Mouse (Mus musculus) intestine, postnatal 0 days (tissue): ENCODE results near the gene Slc25a38. TPM values are rescaled to one million over a fixed set of nuclear protein-coding genes. Genes with fewer than 3 reads are reported as not detected.

Source experiments
- ATAC-seq: fragments of 200-750 bp; cut with Nextera tagmentation; 2 replicates; pipeline ENCODE4 v1.8.0; 2017; ENCODE audit warnings: mild to moderate bottlenecking, moderate TSS enrichment, moderate library complexity
- H3K27ac ChIP-seq: fragments of 300-500 bp; sonication (generic); 2 replicates; pipeline ENCODE4 v1.5.1; 2014; ENCODE audit warnings: mild to moderate bottlenecking, low read depth, low read length, moderate library complexity
- H3K27me3 ChIP-seq: fragments of 300-500 bp; sonication (generic); replicated peaks from 2 replicates; pipeline ENCODE4 v1.6.1; 2014; ENCODE audit warnings: low read length, mixed read lengths; ENCODE audit not compliant: control insufficient read depth, insufficient read depth
- H3K36me3 ChIP-seq: fragments of 300-500 bp; sonication (generic); 2 replicates; pipeline ENCODE4 v1.6.1; 2014; ENCODE audit warnings: mild to moderate bottlenecking, moderate library complexity; ENCODE audit not compliant: control insufficient read depth, insufficient read depth
- H3K4me1 ChIP-seq: fragments of 300-500 bp; sonication (generic); replicated peaks from 2 replicates; pipeline ENCODE4 v1.6.1; 2014; ENCODE audit warnings: antibody characterized with exemption, low read length, mixed read lengths; ENCODE audit not compliant: control insufficient read depth, insufficient read depth
- H3K4me2 ChIP-seq: fragments of 300-500 bp; sonication (generic); replicated peaks from 2 replicates; pipeline ENCODE4 v1.6.1; 2014; ENCODE audit warnings: low read depth, mild to moderate bottlenecking, moderate library complexity
- H3K4me3 ChIP-seq: fragments of 300-500 bp; sonication (generic); 2 replicates; pipeline ENCODE4 v1.5.1; 2014; ENCODE audit warnings: low read depth, low read length
- H3K9ac ChIP-seq: fragments of 300-500 bp; sonication (generic); 2 replicates; pipeline ENCODE4 v1.6.1; 2014; ENCODE audit warnings: mild to moderate bottlenecking, low read depth, low read length
- H3K9me3 ChIP-seq: fragments of 300-500 bp; sonication (generic); 2 replicates; pipeline ENCODE4 v1.6.1; 2016; ENCODE audit warnings: mixed run types; ENCODE audit not compliant: control insufficient read depth
- CTCF ChIP-seq: sonication (generic); IDR thresholded peaks from 2 replicates; pipeline ENCODE4 v1.5.1; 2016; ENCODE audit warnings: low read depth, mild to moderate bottlenecking, control low read depth, antibody characterized with exemption, moderate library complexity
- WGBS: fragments of 180-500 bp; shearing (Covaris S2); extraction: QIAGEN DNeasy Blood & Tissue Kit; methylation state at CpG from one replicate; pipeline ENCODE4 v1.1.7; 2014; 5-methylcytosine and 5-hydroxymethylcytosine counted together
- polyA plus RNA-seq: library from polyadenylated mRNA; unstranded; fragments of >200 nt; fragmentation: Nextera tagmentation; extraction: Ambion mirVana; gene quantifications from 2 replicates; pipeline ENCODE4 v1.2.1, GENCODE M21; 2015

Slc25a38 gene
- polyA plus RNA-seq, 1 experiment from 2014 or later = 15.8 TPM

DNA sequence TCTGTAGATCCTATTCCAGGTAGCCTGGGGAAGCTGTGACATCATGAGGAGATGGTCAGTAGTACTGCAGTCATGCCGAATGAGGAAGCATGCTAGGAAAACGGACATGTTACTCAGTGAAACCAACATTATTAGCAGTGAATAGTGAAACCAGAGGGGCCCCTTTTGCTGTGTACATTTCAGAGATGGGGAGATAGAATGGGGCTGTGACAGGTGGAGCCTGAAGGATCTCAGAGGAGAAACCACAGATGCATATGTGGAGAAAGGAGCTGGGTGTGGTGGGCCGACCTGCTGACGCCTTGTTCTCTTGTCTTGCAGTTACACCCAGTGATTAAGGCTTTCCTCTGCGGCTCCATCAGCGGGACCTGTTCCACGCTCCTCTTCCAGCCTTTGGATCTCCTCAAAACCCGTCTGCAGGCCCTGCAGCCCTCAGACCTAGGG, 6.0 kb downstream of the Slc25a38 start:
- ATAC-seq = peak; percentile 32; the same call in 1 of the 2 replicates
- 0 out of 2 replicates have a peak overlapping the region, but pooled peaks have one; percentile 13 for H3K4me2 ChIP-seq
- TF ChIP-seq CTCF = no peak
- 0 out of 2 replicates have a peak, but pooled peaks cover 2% of the 10 kb centered on the region for H3K4me1 ChIP-seq
- H3K27me3 ChIP-seq = no peaks in the 10 kb centered on the region
- H3K9ac ChIP-seq = no peak overlapping the region
- no peaks in the 10 kb centered on the region for H3K9me3 ChIP-seq
- WGBS = 50% methylated on average over 8 of the region's 8 CpGs
- H3K4me3 ChIP-seq = no peak overlapping the region
- no peak overlapping the region for H3K27ac ChIP-seq
- peaks cover 40% of the 10 kb centered on the region for H3K36me3 ChIP-seq

DNA sequence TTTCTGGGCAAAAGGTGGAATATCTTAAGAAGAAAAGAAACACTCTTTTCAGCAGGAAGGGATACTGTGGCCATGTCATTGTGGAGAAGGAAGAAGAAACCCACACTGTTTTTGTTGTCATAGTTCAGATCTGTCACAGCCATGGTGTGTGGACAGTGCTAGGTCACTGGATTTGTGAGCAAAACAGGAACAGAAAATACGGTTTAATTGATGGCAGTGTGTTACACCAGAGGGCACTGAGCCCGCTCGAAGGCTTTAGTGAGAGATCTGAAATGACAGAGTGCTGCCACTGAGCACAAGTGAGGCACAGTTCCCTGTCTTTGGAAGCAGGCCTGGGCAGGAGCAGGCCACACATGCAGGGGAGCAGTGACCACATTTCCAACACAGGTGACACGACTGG, 8.0 kb downstream of the Slc25a38 start:
- Histone ChIP-seq H3K4me2 (no peak overlapping the region), H3K4me1 (no peaks in the 10 kb centered on the region), H3K4me3 (no peak overlapping the region), H3K27ac (no peak overlapping the region), H3K36me3 (peaks cover 54% of the 10 kb centered on the region), H3K9me3 (no peaks in the 10 kb centered on the region), H3K9ac (no peak overlapping the region), H3K27me3 (no peaks in the 10 kb centered on the region)
- no peak for ATAC-seq
- no peak for TF ChIP-seq CTCF
- WGBS = 90% methylated on average over 4 of the region's 4 CpGs

DNA sequence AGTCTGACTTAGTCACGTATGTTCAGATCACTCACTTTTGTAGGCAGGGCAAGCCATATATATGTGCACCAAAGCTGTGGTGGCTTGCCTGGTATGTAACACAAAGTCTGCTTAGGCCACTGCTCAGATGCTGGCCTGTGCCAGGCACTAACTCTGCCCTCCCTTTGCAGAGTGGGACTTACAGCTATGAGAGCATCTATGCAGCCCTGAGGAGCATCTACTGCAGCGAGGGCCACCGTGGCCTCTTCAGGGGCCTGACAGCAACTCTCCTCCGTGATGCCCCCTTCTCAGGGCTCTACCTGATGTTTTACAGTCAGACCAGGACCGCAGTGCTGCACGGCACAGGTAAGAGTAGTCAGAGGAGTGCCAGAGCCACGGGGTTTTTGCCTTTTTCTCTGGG, 10.3 kb downstream of the Slc25a38 start:
- peaks cover 67% of the 10 kb centered on the region for H3K36me3 ChIP-seq
- no peak overlapping the region for H3K27ac ChIP-seq
- no peak overlapping the region for H3K4me2 ChIP-seq
- no peak overlapping the region for H3K4me3 ChIP-seq
- no peak for ATAC-seq
- H3K4me1 ChIP-seq = no peaks in the 10 kb centered on the region
- H3K27me3 ChIP-seq = no peaks in the 10 kb centered on the region
- H3K9ac ChIP-seq = no peak overlapping the region
- no peaks in the 10 kb centered on the region for H3K9me3 ChIP-seq
- no peak for TF ChIP-seq CTCF
- 93% methylated on average over 7 of the region's 7 CpGs for WGBS

DNA sequence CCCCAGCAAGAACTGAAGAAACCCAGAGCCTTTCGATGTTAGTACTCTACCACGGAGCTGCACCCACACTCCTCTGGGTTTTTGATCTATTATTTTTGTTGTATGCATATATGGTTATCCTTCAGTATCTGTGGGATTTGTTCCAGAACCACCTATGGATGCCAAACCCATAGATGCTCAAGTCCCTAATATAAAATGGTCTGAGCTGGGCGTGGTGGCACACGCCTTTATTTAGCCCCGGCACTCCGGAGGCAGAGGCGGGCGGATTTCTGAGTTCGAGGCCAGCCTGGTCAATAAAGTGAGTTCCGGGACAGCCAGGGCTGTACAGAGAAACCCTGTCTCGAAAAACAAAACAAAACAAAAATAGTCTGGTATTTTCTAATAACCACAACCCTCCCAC, 16.7 kb downstream of the Slc25a38 start:
- Histone ChIP-seq H3K36me3 (peaks cover 51% of the 10 kb centered on the region), H3K4me3 (peak overlapping the region; percentile 89), H3K9ac (0 out of 2 replicates have a peak overlapping the region, but pooled peaks have one; percentile 53), H3K4me1 (0 out of 2 replicates have a peak, but pooled peaks cover 2% of the 10 kb centered on the region), H3K27me3 (no peaks in the 10 kb centered on the region), H3K9me3 (no peaks in the 10 kb centered on the region), H3K27ac (peak overlapping the region; percentile 57; the same call in 1 of the 2 replicates), H3K4me2 (peak overlapping the region; percentile 85)
- ATAC-seq = no peak
- 40% methylated on average over 11 of the region's 11 CpGs for WGBS
- no peak for TF ChIP-seq CTCF

DNA sequence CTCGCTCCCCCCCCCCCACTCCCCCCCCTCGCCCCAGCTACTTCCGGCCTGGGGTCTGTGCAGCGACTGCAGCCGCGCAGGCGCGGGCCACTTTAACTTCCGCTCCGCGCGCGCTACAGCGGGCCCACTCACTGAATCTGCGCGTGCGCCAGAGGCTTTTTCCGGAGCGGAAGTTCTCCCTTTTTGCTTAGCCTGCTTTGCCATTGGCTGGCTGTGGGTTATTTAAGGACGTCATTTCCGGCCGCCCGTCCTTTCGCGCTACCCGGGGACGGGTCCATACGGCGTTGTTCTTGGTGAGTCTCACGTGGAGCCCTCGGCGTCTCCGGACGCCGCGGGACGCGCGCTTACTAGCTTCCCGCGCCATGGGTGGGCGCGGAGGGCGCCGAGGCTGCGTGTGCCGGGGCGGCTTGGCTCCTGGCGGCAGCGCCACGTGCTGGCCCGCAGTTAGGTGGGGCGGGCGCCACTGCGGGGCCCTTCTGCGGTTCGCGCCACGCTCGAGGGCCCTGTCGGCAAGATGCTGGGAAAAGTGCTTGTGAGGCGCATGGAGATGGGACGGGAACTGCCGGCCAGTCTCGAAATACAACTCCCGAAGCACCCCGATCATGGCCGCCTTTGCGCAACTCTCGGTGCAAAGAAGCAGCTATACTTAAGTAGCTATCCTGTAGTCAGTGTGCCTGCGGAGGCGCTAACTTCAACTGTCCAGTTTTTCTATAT, 17.5 kb downstream of the Slc25a38 start, which contains the start of gene Rpsa:
Gene Rpsa, plus strand, starts transcription at position 152 of the 714 bp plus-strand sequence.
- Histone ChIP-seq H3K4me1 (0 out of 2 replicates have a peak, but pooled peaks cover 2% of the 10 kb centered on the region), H3K9ac (peak within 1 kb of the TSS; percentile 95), H3K9me3 (no peaks in the 10 kb centered on the region), H3K27me3 (no peaks in the 10 kb centered on the region), H3K4me2 (peak within 1 kb of the TSS; percentile 85), H3K36me3 (peaks cover 50% of the 10 kb centered on the region), H3K27ac (peak within 1 kb of the TSS; percentile 88), H3K4me3 (peak within 1 kb of the TSS; percentile 89)
- TF ChIP-seq CTCF = no peak
- WGBS = under 1% methylated on average over 65 of the region's 72 CpGs
- ATAC-seq = peak; percentile 98

DNA sequence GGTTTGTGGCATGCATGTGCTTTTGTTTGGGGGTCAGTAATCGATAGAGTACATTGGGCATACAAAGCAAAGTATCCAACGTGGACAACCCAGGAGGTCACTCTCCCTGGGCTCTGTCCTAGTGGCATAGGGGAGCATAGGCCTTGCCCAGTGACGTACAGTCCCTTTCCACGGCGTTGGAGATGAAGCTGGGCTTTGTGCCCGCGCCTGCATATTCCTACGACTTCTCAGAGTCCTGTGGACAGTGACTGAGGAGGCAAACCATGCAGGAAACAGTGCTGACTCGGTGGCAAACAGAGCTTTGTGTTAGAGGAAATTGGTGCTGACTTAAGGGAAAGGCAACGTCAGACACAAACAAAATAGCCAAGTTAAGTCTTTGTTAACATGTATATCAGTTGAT, 19.1 kb downstream of the Slc25a38 start:
- TF ChIP-seq CTCF = no peak
- Histone ChIP-seq H3K36me3 (peaks cover 41% of the 10 kb centered on the region), H3K9me3 (no peaks in the 10 kb centered on the region), H3K4me2 (peak overlapping the region; percentile 85), H3K9ac (no peak overlapping the region), H3K27ac (no peak overlapping the region), H3K4me1 (0 out of 2 replicates have a peak, but pooled peaks cover 2% of the 10 kb centered on the region), H3K27me3 (no peaks in the 10 kb centered on the region), H3K4me3 (peak overlapping the region; percentile 11; the same call in 1 of the 2 replicates)
- ATAC-seq = no peak
- whole genome bisulfite sequencing = 46% methylated on average over 10 of the region's 10 CpGs
